Mouse (Mus musculus) forebrain, embryonic 13.5 days (tissue): ENCODE measurements at regions not wholly inside any gene's neighbourhood (a gene's known extent, or its start where the extent isn't known, plus 50 kb on each side); places are given as distances from the start of the nearest gene placed in this dataset.

Experiments
- ATAC-seq: fragments of 200-750 bp; cut with Nextera tagmentation; 2 replicates; pipeline ENCODE4 v1.8.0; 2017
- H3K27ac ChIP-seq: fragments of 300-500 bp; sonication (generic); 2 replicates; pipeline ENCODE4 v1.5.1; 2015; ENCODE audit warnings: inconsistent platforms, mild to moderate bottlenecking, moderate library complexity
- H3K27me3 ChIP-seq: fragments of 300-500 bp; sonication (generic); 2 replicates; pipeline ENCODE4 v1.6.1; 2015; ENCODE audit warnings: mild to moderate bottlenecking, inconsistent platforms
- H3K36me3 ChIP-seq: fragments of 300-500 bp; sonication (generic); 2 replicates; pipeline ENCODE4 v1.6.1; 2015; ENCODE audit warnings: mild to moderate bottlenecking, inconsistent platforms; ENCODE audit not compliant: poor library complexity, severe bottlenecking
- H3K4me1 ChIP-seq: fragments of 300-500 bp; sonication (generic); 2 replicates; pipeline ENCODE4 v1.6.1; 2015; ENCODE audit warnings: inconsistent platforms
- H3K4me2 ChIP-seq: fragments of 300-500 bp; sonication (generic); 2 replicates; pipeline ENCODE4 v1.6.1; 2015; ENCODE audit warnings: inconsistent platforms, mild to moderate bottlenecking, moderate library complexity
- H3K4me3 ChIP-seq: fragments of 300-500 bp; sonication (generic); 2 replicates; pipeline ENCODE4 v1.5.1; 2015; ENCODE audit warnings: mild to moderate bottlenecking, inconsistent platforms
- H3K9ac ChIP-seq: fragments of 300-500 bp; sonication (generic); 2 replicates; pipeline ENCODE4 v1.6.1; 2015; ENCODE audit warnings: mild to moderate bottlenecking, inconsistent platforms
- H3K9me3 ChIP-seq: fragments of 300-500 bp; sonication (generic); replicated peaks from 2 replicates; pipeline ENCODE4 v1.6.1; 2016; ENCODE audit warnings: inconsistent platforms
- WGBS: fragments of 180-500 bp; shearing (Covaris S2); methylation state at CpG from one replicate; pipeline ENCODE4 v1.1.7; 2015; 5-methylcytosine and 5-hydroxymethylcytosine counted together

- Histone ChIP-seq H3K4me3 (no peak overlapping the region), H3K4me1 (peaks cover 17% of the 10 kb centered on the region), H3K27ac (no peak overlapping the region; the same call in 1 of the 2 replicates), H3K36me3 (no peaks in the 10 kb centered on the region), H3K4me2 (no peak overlapping the region), H3K9me3 (peaks cover 4% of the 10 kb centered on the region), H3K9ac (no peak overlapping the region), H3K27me3 (no peaks in the 10 kb centered on the region)
- ATAC-seq, result peak; percentile 27; the same call in 1 of the 2 replicates
- 68% methylated on average over 15 of the region's 15 CpGs for WGBS
Measured at GRCm38 (mm10) chr17:9861923-9862854, 192.7 kb upstream of the Pabpc6 start.

GRCm38 (mm10) chr17:9861346-9861745 lies 191.8 kb upstream of the Pabpc6 start:
- Histone ChIP-seq H3K4me1 (peaks cover 17% of the 10 kb centered on the region), H3K27me3 (no peaks in the 10 kb centered on the region), H3K4me2 (no peak overlapping the region), H3K9me3 (peaks cover 12% of the 10 kb centered on the region), H3K4me3 (no peak overlapping the region), H3K27ac (peak overlapping the region; percentile 40; the same call in 1 of the 2 replicates), H3K36me3 (no peaks in the 10 kb centered on the region), H3K9ac (no peak overlapping the region)
- 80% methylated on average over 6 of the region's 6 CpGs for whole genome bisulfite sequencing
- no peak for ATAC-seq

DNA sequence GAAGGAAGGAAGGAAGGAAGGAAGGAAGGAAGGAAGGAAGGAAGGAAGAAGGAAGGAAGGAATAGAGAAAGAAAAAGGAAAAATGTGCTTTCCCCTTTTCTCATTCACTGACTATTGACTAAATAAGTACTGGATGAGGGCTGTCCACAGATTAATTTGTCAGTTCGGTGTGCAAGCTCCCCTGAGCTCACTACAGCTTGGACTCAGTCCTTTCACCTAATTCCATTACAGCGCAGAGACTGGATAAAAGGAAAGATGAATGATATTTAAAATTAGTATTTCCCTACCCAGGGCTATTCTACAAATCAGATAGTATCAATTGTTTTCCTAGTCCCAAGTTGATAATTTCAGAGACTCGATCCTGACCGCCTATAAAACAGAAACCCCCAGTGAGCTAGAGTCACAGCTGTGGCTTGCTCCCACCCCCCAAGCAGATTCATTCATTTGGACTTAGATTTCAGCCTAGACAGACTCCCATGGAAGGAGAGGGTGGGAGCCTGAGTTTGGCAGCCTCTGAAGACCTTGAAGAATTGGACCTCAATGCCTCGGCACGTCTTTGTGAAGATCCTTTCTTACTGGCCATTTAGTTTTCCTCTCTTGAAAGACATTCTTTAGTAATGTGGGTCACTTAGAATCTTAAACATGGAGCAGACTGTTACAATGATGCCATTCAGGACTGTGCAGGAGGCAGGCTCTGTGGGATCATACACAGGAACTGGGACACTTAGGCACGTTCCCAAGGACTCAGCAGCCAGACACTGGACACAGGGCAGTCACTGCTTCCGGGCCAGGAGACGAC lies 179.2 kb upstream of the Pabpc6 start:
- 37% methylated on average over 9 of the region's 9 CpGs for WGBS
- H3K27me3 ChIP-seq, result no peaks in the 10 kb centered on the region
- H3K36me3 ChIP-seq, result no peaks in the 10 kb centered on the region
- H3K4me3 ChIP-seq, result no peak overlapping the region
- peaks cover 15% of the 10 kb centered on the region; the same call in 1 of the 2 replicates for H3K4me1 ChIP-seq
- H3K9ac ChIP-seq, result no peak overlapping the region
- ATAC-seq, result peak; percentile 89
- peak overlapping the region; percentile 10; the same call in 1 of the 2 replicates for H3K27ac ChIP-seq
- H3K9me3 ChIP-seq, result no peaks in the 10 kb centered on the region
- H3K4me2 ChIP-seq, result no peak overlapping the region

DNA sequence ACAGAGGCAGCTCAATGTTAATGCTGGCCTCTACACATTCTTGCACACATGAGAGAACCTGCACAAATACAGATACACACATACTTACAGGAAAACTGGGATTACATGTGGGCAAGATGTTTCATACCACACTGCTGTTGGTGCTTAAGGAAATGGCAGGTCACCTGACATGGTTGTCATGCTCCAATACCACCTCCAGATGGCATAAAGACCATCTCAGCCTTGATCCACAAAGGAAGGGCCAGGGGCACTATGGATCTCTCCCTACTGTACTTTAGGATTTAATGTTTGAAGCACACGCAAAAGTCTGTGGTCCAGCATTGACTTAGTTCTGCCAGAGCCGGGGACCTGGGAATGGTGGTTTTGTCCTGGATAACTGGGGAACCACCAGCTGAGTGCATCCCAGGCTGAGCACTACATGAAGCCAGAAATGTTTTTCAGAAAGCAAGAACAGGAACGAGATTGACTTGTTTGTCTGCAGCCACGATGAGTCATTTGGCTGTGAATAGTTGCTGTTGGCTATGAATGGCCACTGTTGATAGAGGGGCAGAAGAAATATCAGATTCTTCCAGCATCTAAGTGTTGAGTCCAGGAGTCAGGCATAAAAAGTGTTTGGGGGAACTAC lies 176.0 kb upstream of the Pabpc6 start:
- H3K9ac ChIP-seq, result no peak overlapping the region
- H3K4me3 ChIP-seq, result no peak overlapping the region
- H3K9me3 ChIP-seq, result no peaks in the 10 kb centered on the region; the same call in 1 of the 2 replicates
- 71% methylated on average over 4 of the region's 4 CpGs for WGBS
- H3K36me3 ChIP-seq, result no peaks in the 10 kb centered on the region
- H3K4me1 ChIP-seq, result peaks cover 15% of the 10 kb centered on the region; the same call in 1 of the 2 replicates
- H3K27ac ChIP-seq, result no peak overlapping the region
- H3K27me3 ChIP-seq, result no peaks in the 10 kb centered on the region
- no peak for ATAC-seq
- H3K4me2 ChIP-seq, result no peak overlapping the region

- H3K9ac ChIP-seq, result no peak overlapping the region
- H3K9me3 ChIP-seq, result no peaks in the 10 kb centered on the region; the same call in 1 of the 2 replicates
- no peak overlapping the region for H3K4me2 ChIP-seq
- H3K27ac ChIP-seq, result no peak overlapping the region
- WGBS, result 87% methylated on average over 2 of the region's 2 CpGs
- no peak overlapping the region for H3K4me3 ChIP-seq
- ATAC-seq, result no peak
- H3K27me3 ChIP-seq, result no peaks in the 10 kb centered on the region
- H3K4me1 ChIP-seq, result 0 out of 2 replicates have a peak, but pooled peaks cover 8% of the 10 kb centered on the region
- H3K36me3 ChIP-seq, result no peaks in the 10 kb centered on the region
Measured at GRCm38 (mm10) chr17:9841103-9841502, 171.6 kb upstream of the Pabpc6 start.

- no peak overlapping the region for H3K4me3 ChIP-seq
- no peaks in the 10 kb centered on the region; the same call in 1 of the 2 replicates for H3K9me3 ChIP-seq
- ATAC-seq, result no peak
- 86% methylated on average over 7 of the region's 7 CpGs for WGBS
- no peak overlapping the region for H3K4me2 ChIP-seq
- no peaks in the 10 kb centered on the region for H3K36me3 ChIP-seq
- H3K9ac ChIP-seq, result no peak overlapping the region
- H3K27ac ChIP-seq, result no peak overlapping the region
- H3K27me3 ChIP-seq, result no peaks in the 10 kb centered on the region
- no peaks in the 10 kb centered on the region for H3K4me1 ChIP-seq
Measured at GRCm38 (mm10) chr17:9839256-9839655, 169.7 kb upstream of the Pabpc6 start.

GRCm38 (mm10) chr17:9836995-9837842 lies 167.7 kb upstream of the Pabpc6 start:
- no peak for ATAC-seq
- no peaks in the 10 kb centered on the region; the same call in 1 of the 2 replicates for H3K9me3 ChIP-seq

DNA sequence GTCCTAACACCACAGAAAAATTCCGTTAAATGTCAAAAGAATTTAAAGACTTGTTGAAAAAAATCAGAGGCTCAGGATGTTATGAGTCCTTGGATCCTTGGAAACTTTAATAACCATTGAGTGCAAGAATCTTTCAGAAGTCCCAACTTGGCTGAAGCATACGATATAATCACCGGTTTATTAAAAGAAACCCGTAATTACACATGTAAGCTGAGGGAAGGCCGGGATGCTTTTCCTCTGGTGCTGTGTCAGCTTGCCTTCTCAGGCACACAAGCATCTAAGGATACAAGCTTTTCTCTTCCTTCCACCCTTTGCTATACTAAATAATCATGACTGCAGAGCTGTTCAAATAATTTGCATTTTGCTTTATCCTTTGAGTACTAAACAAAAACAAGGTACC lies 160.4 kb upstream of the Pabpc6 start:
- no peaks in the 10 kb centered on the region for H3K27me3 ChIP-seq
- H3K4me3 ChIP-seq, result no peak overlapping the region
- no peaks in the 10 kb centered on the region for H3K36me3 ChIP-seq
- no peak overlapping the region for H3K9ac ChIP-seq
- no peak for ATAC-seq
- no peak overlapping the region for H3K4me2 ChIP-seq
- WGBS, result 75% methylated on average over 5 of the region's 5 CpGs
- H3K27ac ChIP-seq, result no peak overlapping the region
- H3K9me3 ChIP-seq, result no peaks in the 10 kb centered on the region
- H3K4me1 ChIP-seq, result no peaks in the 10 kb centered on the region

More at GRCm38 (mm10) chr17:9836995-9837842, 167.7 kb upstream of the Pabpc6 start:
- Histone ChIP-seq H3K4me3 (no peak overlapping the region), H3K36me3 (no peaks in the 10 kb centered on the region), H3K27ac (no peak overlapping the region), H3K27me3 (no peaks in the 10 kb centered on the region), H3K4me2 (no peak overlapping the region), H3K9ac (no peak overlapping the region), H3K4me1 (no peaks in the 10 kb centered on the region)
- WGBS, result 72% methylated on average over 7 of the region's 7 CpGs

DNA sequence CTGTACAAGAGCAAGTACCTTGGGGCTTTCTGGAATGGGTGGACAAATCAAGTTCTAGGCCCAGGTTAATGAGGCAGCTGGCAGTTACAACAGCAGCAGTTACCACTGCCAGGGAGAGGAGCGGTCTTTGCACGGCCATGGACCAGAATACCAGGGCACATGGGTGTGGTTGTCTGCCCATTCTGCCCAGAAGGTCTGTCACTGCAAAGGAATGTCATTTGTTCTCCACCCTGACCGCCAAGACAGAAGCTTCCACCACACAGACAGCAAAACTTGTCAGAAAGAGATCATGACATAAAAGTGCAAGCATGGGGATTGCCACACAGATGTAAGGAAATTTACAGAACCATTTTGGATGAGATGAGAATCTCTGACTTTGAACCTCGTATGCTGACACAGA lies 151.8 kb upstream of the Pabpc6 start:
- Histone ChIP-seq H3K9ac (no peak overlapping the region), H3K4me3 (no peak overlapping the region), H3K4me2 (no peak overlapping the region), H3K4me1 (no peaks in the 10 kb centered on the region), H3K27me3 (no peaks in the 10 kb centered on the region), H3K36me3 (no peaks in the 10 kb centered on the region), H3K9me3 (no peaks in the 10 kb centered on the region), H3K27ac (no peak overlapping the region)
- ATAC-seq, result no peak
- WGBS, result 89% methylated on average over 4 of the region's 4 CpGs

DNA sequence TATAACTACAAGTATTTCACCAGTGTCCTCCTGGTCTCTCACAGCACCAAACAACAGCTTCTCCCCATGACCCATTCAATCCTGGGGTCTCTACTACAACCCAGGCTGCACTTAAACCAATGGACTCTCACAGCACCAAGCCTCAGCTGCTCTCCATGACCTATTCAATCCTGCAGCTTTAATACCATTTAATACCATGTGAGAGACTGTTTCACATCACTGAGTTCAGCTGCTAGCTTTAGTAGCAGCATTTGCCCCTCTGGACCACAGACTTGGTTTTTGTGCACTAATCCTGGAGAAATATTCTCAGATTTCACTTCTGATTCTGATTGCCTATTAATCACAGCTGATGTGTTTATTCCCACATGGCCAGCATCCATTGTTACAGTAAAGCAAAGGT lies 147.5 kb upstream of the Pabpc6 start:
- H3K27ac ChIP-seq, result no peak overlapping the region
- no peaks in the 10 kb centered on the region for H3K36me3 ChIP-seq
- H3K4me1 ChIP-seq, result no peaks in the 10 kb centered on the region
- H3K9ac ChIP-seq, result no peak overlapping the region
- no peak overlapping the region for H3K4me3 ChIP-seq
- ATAC-seq, result no peak
- H3K27me3 ChIP-seq, result no peaks in the 10 kb centered on the region
- no peak overlapping the region for H3K4me2 ChIP-seq
- H3K9me3 ChIP-seq, result no peaks in the 10 kb centered on the region

DNA sequence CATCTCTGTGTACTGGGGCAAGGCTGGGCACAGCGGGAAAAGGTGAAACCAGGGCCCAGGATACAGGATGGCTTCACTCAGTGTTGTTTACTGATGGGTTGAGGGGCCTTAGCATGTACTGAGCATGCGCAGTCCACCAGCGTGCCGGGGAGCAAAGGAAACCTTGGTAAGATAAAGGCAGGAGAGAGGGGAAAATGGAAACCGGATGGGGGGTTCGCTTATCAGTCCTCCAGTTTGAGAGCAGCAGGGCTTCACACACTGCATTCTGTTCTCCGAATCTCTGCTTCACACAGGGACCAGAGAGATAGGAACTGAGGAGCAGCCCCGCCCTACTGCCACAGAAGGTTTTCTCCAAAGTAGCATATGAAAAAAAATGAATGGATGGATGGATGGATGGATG lies 127.6 kb upstream of the Pabpc6 start:
- 82% methylated on average over 8 of the region's 8 CpGs for whole genome bisulfite sequencing
- H3K27ac ChIP-seq, result no peak overlapping the region

More for the DNA sequence above, 127.6 kb upstream of the Pabpc6 start:
- H3K9ac ChIP-seq, result 0 out of 2 replicates have a peak overlapping the region, but pooled peaks have one; percentile 8
- H3K4me1 ChIP-seq, result peaks cover 9% of the 10 kb centered on the region; the same call in 1 of the 2 replicates
- H3K9me3 ChIP-seq, result peaks cover 5% of the 10 kb centered on the region
- H3K4me2 ChIP-seq, result no peak overlapping the region
- no peaks in the 10 kb centered on the region for H3K27me3 ChIP-seq
- H3K4me3 ChIP-seq, result no peak overlapping the region
- ATAC-seq, result no peak
- H3K36me3 ChIP-seq, result no peaks in the 10 kb centered on the region
